Mouse (Mus musculus) megakaryocyte, embryonic 14.5 days (primary cell): ENCODE results near the gene Coro6.

ENCODE experiments used
- FLI1 ChIP-seq: IDR thresholded peaks from 2 replicates; pipeline ENCODE4 v1.6.1; 2012; ENCODE audit warnings: low read length, inconsistent platforms, mixed read lengths
- GATA1 ChIP-seq: IDR thresholded peaks from 3 replicates; pipeline ENCODE4 v1.6.1; 2012; ENCODE audit warnings: mixed read lengths, low read length, inconsistent platforms, borderline replicate concordance

GRCm38 (mm10) chr11:77485229-77485628, 23.0 kb downstream of the Coro6 start:
- TF ChIP-seq GATA1 (no peak), FLI1 (no peak)
